Mouse (Mus musculus): ENCODE measurements at regions not wholly inside any gene's neighbourhood (a gene's known extent, or its start where the extent isn't known, plus 50 kb on each side); places are given as distances from the start of the nearest gene placed in this dataset.

GRCm38 (mm10) chr15:70920138-70920537, 2914.2 kb upstream of the Gm6569 start:
- DNase-seq (ENCODE audit: low spot score in 2 of 2), result peak in 1 of 2 experiments; percentile 1

GRCm38 (mm10) chr15:70920862-70921261, 2913.5 kb upstream of the Gm6569 start:
- DNase-seq (ENCODE audit: low spot score in 2 of 2), result peak; percentile 70 to 81
